Mouse (Mus musculus) neural tube, embryonic 14.5 days (tissue): Measurements from ENCODE around the gene Spib. TPM values are rescaled to one million over a fixed set of nuclear protein-coding genes. Genes with fewer than 3 reads are reported as not detected.

ENCODE experiments used
- ATAC-seq: fragments of 200-750 bp; cut with Nextera tagmentation; 2 replicates; pipeline ENCODE4 v1.8.0; 2017; ENCODE audit warnings: low read depth, mild to moderate bottlenecking, moderate TSS enrichment, moderate library complexity
- H3K27ac ChIP-seq: fragments of 300-500 bp; sonication (generic); 2 replicates; pipeline ENCODE4 v1.5.1; 2014; ENCODE audit warnings: low read depth, mild to moderate bottlenecking, control low read depth, low read length, moderate library complexity, mixed read lengths
- H3K27me3 ChIP-seq: fragments of 300-500 bp; sonication (generic); 2 replicates; pipeline ENCODE4 v1.6.1; 2014; ENCODE audit warnings: low read length; ENCODE audit not compliant: control insufficient read depth, insufficient read depth
- H3K36me3 ChIP-seq: fragments of 300-500 bp; sonication (generic); 2 replicates; pipeline ENCODE4 v1.6.1; 2014; ENCODE audit warnings: low read length, mixed read lengths; ENCODE audit not compliant: control insufficient read depth, insufficient read depth
- H3K4me1 ChIP-seq: fragments of 300-500 bp; sonication (generic); 2 replicates; pipeline ENCODE4 v1.6.1; 2014; ENCODE audit warnings: low read length; ENCODE audit not compliant: control insufficient read depth, insufficient read depth
- H3K4me2 ChIP-seq: fragments of 300-500 bp; sonication (generic); 2 replicates; pipeline ENCODE4 v1.6.1; 2014; ENCODE audit warnings: mild to moderate bottlenecking, low read depth, low read length, control low read depth
- H3K4me3 ChIP-seq: fragments of 300-500 bp; sonication (generic); 2 replicates; pipeline ENCODE4 v1.5.1; 2014; ENCODE audit warnings: low read depth, low read length, control low read depth, mixed read lengths
- H3K9ac ChIP-seq: fragments of 300-500 bp; sonication (generic); replicated peaks from 2 replicates; pipeline ENCODE4 v1.6.1; 2014; ENCODE audit warnings: low read depth, mild to moderate bottlenecking, control low read depth, low read length, mixed read lengths
- H3K9me3 ChIP-seq: fragments of 300-500 bp; sonication (generic); 2 replicates; pipeline ENCODE4 v1.6.1; 2016; ENCODE audit warnings: low read length; ENCODE audit not compliant: control insufficient read depth
- WGBS: fragments of 180-500 bp; shearing (Covaris S2); extraction: QIAGEN DNeasy Blood & Tissue Kit; methylation state at CpG from one replicate; pipeline ENCODE4 v1.1.7; 2014; 5-methylcytosine and 5-hydroxymethylcytosine counted together
- polyA plus RNA-seq: library from polyadenylated mRNA; unstranded; fragments of >200 nt; fragmentation: Nextera tagmentation; extraction: Ambion mirVana; gene quantifications from 2 replicates; pipeline ENCODE4 v1.2.1, GENCODE M21; 2014

The Spib gene
- polyA plus RNA-seq, 1 experiment from 2014 or later, result not detected

DNA sequence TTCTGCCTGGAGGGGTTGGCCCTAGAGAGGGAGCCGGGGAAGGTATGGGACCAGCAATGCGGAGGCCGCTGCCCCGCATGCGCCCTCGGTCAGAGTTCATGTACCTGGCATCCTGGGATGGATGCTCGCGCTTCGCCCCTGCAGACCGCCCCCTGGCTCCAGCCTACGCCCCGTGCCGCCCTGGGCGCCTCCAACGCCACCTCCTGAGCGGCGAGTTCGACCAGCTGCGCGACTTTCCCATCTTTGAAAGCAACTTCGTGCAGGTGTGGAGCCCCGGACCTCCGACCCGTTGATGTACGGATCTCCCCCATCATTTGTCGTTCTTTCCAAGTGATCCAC, 35.1 kb downstream of the Spib start:
- Histone ChIP-seq H3K9me3 (no peaks in the 10 kb centered on the region), H3K9ac (peak overlapping the region; percentile 89), H3K27ac (peak overlapping the region; percentile 95), H3K4me2 (peak overlapping the region; percentile 76), H3K27me3 (no peaks in the 10 kb centered on the region), H3K4me1 (peaks cover 6% of the 10 kb centered on the region; the same call in 1 of the 2 replicates), H3K36me3 (peaks cover 7% of the 10 kb centered on the region; the same call in 1 of the 2 replicates), H3K4me3 (peak overlapping the region; percentile 77)
- WGBS, result under 1% methylated on average over 24 of the region's 26 CpGs
- ATAC-seq, result no peak; the same call in 1 of the 2 replicates

DNA sequence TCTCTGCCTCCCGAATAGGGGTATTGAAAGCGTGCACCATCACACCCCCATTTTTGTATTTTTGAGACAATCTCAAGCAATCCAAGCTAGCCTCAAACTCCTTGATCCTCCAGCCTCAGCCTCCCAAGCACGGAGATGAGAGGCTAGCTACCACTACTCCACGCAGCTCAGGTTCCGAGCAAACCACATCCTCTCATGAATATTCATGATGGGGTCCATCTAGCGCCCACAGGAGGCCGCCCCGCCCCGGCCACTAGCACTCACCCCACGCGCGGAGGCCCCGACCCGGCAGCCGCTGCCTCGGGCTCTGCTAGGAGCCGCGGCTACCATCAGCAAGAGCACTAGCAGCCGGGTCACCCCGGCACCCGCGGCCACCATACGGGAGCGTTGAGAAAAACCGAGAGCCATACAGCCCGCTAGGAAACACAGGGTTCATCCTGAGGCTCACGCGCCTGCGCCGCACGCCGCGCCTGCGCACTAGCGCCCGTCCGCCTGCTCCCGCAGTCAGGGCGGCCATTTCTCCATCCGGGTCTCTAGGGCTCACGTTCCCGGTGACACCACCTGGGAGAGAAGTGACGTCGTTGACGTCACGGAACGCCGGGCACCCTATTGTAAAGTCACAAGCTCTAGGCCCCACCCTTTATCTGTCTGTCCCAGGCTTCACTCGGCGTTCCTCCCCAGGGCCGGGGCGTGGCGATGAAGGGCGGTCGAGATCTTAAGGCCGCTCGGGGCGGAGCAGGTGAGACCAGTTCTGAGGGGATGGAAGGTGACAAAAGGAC, 35.7 kb downstream of the Spib start, which contains the start of the genes Emc10 and Fam71e1:
Gene Emc10 (minus strand): TSS at position 538 of the 779 bp plus-strand sequence.
Gene Fam71e1 (plus strand): TSS at position 590 of the 779 bp plus-strand sequence.
- Histone ChIP-seq H3K4me3 (peak within 1 kb of the TSS; percentile 77), H3K27ac (peak within 1 kb of the TSS; percentile 95), H3K9ac (peak within 1 kb of the TSS; percentile 89), H3K9me3 (no peaks in the 10 kb centered on the region), H3K4me2 (peak within 1 kb of the TSS; percentile 76), H3K36me3 (peaks cover 12% of the 10 kb centered on the region), H3K4me1 (peaks cover 6% of the 10 kb centered on the region; the same call in 1 of the 2 replicates), H3K27me3 (no peaks in the 10 kb centered on the region)
- WGBS, result under 1% methylated on average over 58 of the region's 58 CpGs
- peak; percentile 96 for ATAC-seq

DNA sequence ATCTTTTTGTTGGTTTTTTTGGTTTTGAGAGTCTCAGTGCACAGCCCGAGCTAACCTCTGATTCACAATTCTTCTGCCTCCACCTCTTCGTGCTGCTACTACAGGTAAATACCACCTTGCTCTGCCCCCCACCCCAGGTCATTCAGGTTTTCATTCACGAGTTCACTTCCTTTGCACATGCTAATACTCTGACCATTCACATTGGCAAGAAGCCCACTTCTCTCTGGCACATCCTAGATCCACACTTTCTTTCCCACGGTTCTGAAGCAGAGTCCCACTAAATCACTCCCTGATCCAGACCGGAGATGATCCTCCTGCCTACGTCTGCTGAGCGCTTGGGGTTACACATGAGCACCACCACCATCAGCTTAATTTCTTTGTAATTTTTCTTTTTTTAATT, 36.8 kb downstream of the Spib start:
- 72% methylated on average over 7 of the region's 7 CpGs for WGBS
- peak overlapping the region; percentile 76 for H3K4me2 ChIP-seq
- H3K4me1 ChIP-seq, result peaks cover 6% of the 10 kb centered on the region; the same call in 1 of the 2 replicates
- no peaks in the 10 kb centered on the region for H3K9me3 ChIP-seq
- H3K27me3 ChIP-seq, result no peaks in the 10 kb centered on the region
- H3K4me3 ChIP-seq, result peak overlapping the region; percentile 77
- no peak for ATAC-seq
- peaks cover 23% of the 10 kb centered on the region for H3K36me3 ChIP-seq
- peak overlapping the region; percentile 89 for H3K9ac ChIP-seq
- no peak overlapping the region for H3K27ac ChIP-seq

DNA sequence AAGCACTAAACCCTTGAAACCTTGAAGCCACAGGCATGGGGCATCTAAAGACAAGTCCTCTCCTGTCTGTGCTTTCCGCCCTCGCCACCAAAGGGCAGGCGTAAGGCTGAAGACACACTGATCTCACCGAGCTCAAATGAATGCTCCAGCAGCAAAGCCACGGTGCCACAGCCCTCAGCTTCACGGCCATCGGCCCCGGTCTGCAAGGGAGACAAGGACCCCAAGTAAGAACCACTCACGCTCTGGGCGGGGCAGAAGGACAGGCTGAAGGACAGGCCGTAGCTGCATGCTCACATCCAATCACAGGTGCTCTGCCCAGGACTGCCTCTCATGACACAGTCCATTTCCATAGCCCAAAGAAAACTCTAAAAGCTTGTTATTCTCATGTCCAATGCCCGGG, 37.2 kb downstream of the Spib start:
- Histone ChIP-seq H3K4me1 (peaks cover 6% of the 10 kb centered on the region; the same call in 1 of the 2 replicates), H3K9me3 (no peaks in the 10 kb centered on the region), H3K27me3 (no peaks in the 10 kb centered on the region), H3K4me3 (no peak overlapping the region), H3K4me2 (peak overlapping the region; percentile 76; the same call in 1 of the 2 replicates), H3K9ac (no peak overlapping the region), H3K27ac (no peak overlapping the region), H3K36me3 (peaks cover 23% of the 10 kb centered on the region)
- no peak for ATAC-seq
- 92% methylated on average over 12 of the region's 12 CpGs for WGBS

DNA sequence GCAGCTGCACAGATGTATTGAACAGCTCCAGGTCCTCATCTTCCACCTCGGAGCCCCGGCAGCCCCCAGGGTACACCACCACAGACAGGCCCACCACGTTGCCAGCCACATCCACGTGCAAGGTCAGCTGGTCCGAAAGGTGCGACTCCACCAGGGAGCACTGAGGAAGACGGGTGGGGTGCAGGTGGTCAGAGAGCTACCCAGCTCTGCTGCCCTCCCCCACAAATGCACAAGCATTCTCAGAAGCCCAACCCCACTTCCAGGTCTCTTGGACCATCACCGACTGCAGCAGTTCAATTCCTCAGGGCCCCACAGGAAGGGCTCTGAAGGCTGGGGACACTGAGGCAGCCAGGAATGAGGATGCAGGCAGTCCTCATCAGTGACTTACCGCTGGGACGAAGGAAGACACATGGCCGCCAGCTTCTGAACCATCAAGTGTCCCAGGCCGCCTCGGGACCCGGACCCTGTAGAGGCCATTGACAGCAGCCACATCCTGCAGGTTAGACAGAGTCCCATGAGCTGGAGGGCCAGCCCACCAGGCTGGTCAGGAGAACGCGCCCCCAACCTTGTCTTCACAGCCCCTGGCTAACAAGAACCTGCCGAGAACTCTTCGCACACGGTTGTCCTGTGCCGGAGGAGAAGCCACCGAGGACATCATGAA, 39.6 kb downstream of the Spib start:
- ATAC-seq, result no peak
- WGBS, result 95% methylated on average over 21 of the region's 21 CpGs
- Histone ChIP-seq H3K9ac (no peak overlapping the region), H3K27ac (no peak overlapping the region), H3K36me3 (peaks cover 26% of the 10 kb centered on the region), H3K4me2 (no peak overlapping the region), H3K9me3 (no peaks in the 10 kb centered on the region), H3K27me3 (no peaks in the 10 kb centered on the region), H3K4me1 (peaks cover 6% of the 10 kb centered on the region; the same call in 1 of the 2 replicates), H3K4me3 (no peak overlapping the region)

DNA sequence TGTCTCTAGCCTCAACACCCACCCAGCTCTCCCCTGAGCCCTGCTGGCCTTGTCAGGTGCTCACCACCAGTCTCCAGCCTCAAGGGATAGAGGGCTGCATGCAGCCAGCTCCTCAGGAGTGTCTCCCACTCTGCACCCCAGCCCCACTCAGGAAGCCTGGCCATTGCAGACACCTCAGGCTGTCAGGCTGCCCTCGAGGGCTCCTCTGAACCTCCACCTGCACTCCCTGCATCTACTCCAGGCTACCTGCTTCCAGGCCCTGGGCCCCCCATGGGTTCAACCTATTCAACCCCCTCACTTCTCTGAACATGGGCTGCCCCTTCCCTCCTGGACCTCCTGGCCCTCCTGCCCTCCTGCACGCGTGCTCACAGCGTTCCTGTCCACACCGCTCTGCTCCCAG, 40.5 kb downstream of the Spib start:
- no peak for ATAC-seq
- Histone ChIP-seq H3K4me1 (peaks cover 6% of the 10 kb centered on the region; the same call in 1 of the 2 replicates), H3K4me3 (no peak overlapping the region), H3K4me2 (no peak overlapping the region), H3K27ac (no peak overlapping the region), H3K27me3 (no peaks in the 10 kb centered on the region), H3K36me3 (peaks cover 26% of the 10 kb centered on the region), H3K9ac (no peak overlapping the region), H3K9me3 (no peaks in the 10 kb centered on the region)
- 99% methylated on average over 5 of the region's 5 CpGs for WGBS

GRCm38 (mm10) chr7:44490281-44490680, 41.6 kb downstream of the Spib start:
- no peak overlapping the region for H3K27ac ChIP-seq
- H3K27me3 ChIP-seq, result no peaks in the 10 kb centered on the region
- H3K9ac ChIP-seq, result no peak overlapping the region
- ATAC-seq, result no peak
- H3K4me1 ChIP-seq, result peaks cover 2% of the 10 kb centered on the region; the same call in 1 of the 2 replicates
- 92% methylated on average over 4 of the region's 4 CpGs for WGBS
- H3K4me2 ChIP-seq, result no peak overlapping the region
- no peak overlapping the region for H3K4me3 ChIP-seq
- H3K9me3 ChIP-seq, result no peaks in the 10 kb centered on the region
- H3K36me3 ChIP-seq, result peaks cover 26% of the 10 kb centered on the region

GRCm38 (mm10) chr7:44488545-44488944, 43.3 kb downstream of the Spib start:
- no peak overlapping the region for H3K4me2 ChIP-seq
- no peaks in the 10 kb centered on the region for H3K9me3 ChIP-seq
- no peak for ATAC-seq
- H3K4me3 ChIP-seq, result no peak overlapping the region
- H3K4me1 ChIP-seq, result no peaks in the 10 kb centered on the region
- H3K27me3 ChIP-seq, result no peaks in the 10 kb centered on the region
- H3K36me3 ChIP-seq, result peaks cover 26% of the 10 kb centered on the region
- H3K27ac ChIP-seq, result no peak overlapping the region
- WGBS, result 92% methylated on average over 8 of the region's 8 CpGs
- no peak overlapping the region for H3K9ac ChIP-seq

DNA sequence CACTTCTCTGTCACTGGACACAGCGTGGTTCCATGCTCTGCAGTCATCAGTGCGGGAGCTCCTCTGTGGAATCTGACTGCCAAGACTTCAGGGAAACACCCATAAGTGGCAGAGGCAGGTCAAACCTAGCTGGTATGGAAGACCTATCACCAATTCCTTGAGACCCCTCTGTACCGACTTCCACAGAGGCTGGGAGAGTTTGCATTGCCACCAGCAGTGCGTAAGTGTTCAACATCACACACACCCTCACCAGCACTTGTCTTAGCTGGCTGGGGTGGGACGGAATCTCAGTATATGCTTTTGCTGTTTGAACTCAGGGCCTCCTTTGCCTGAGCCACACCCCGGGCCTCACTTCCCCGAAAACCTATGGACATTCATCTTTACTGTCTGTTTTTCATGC, 43.9 kb downstream of the Spib start:
- Histone ChIP-seq H3K9me3 (no peaks in the 10 kb centered on the region), H3K4me1 (no peaks in the 10 kb centered on the region), H3K4me3 (no peak overlapping the region), H3K4me2 (no peak overlapping the region), H3K9ac (no peak overlapping the region), H3K27ac (no peak overlapping the region), H3K36me3 (peaks cover 26% of the 10 kb centered on the region), H3K27me3 (no peaks in the 10 kb centered on the region)
- WGBS, result 87% methylated on average over 7 of the region's 7 CpGs
- no peak for ATAC-seq
